Mouse (Mus musculus) erythroid progenitor cell, adult 5-6 weeks (primary cell): ENCODE results near the gene Anks1. TPM values are rescaled to one million over a fixed set of nuclear protein-coding genes. Genes with fewer than 3 reads are reported as not detected.

Experiments
- ATAC-seq: replicated peaks from 2 replicates; pipeline ENCODE4 v1.8.0; 2016; ENCODE audit warnings: moderate number of reproducible peaks, mild to moderate bottlenecking, moderate TSS enrichment, inconsistent platforms; ENCODE audit not compliant: poor library complexity, low FRiP score, severe bottlenecking
- total RNA-seq, 2 experiments: library from RNA; stranded (forward) in 1 of 2; stranded (reverse) in 1 of 2; fragments of 150-400 nt in 1 of 2; fragments of 186-747, 209-891 nt in 1 of 2; gene quantifications; 2 replicates each; pipeline versions ENCODE4 v1.2.3 to v1.2.4; 2015 to 2017; ENCODE audit warnings: low replicate concordance in 2 of 2

The Anks1 gene
- total RNA-seq, 2 experiments from 2014 or later: 3.8 to 6.7 TPM

GRCm38 (mm10) chr17:27925504-27925903, 16.4 kb downstream of the Anks1 start:
- ATAC-seq: no peak

GRCm38 (mm10) chr17:27930291-27930690, 21.2 kb downstream of the Anks1 start:
- ATAC-seq: no peak

GRCm38 (mm10) chr17:27931826-27932225, 22.7 kb downstream of the Anks1 start:
- no peak for ATAC-seq

- ATAC-seq: no peak
Observed at GRCm38 (mm10) chr17:27934136-27934910, 25.2 kb downstream of the Anks1 start.

GRCm38 (mm10) chr17:27935091-27935490, 26.0 kb downstream of the Anks1 start:
- ATAC-seq: no peak

- no peak for ATAC-seq
Observed at GRCm38 (mm10) chr17:27937054-27937615, 28.0 kb downstream of the Anks1 start.

GRCm38 (mm10) chr17:27938121-27938754, 29.1 kb downstream of the Anks1 start:
- no peak for ATAC-seq

- no peak for ATAC-seq
Observed at GRCm38 (mm10) chr17:27939028-27939427, 29.9 kb downstream of the Anks1 start.

GRCm38 (mm10) chr17:27940352-27940751, 31.2 kb downstream of the Anks1 start:
- no peak for ATAC-seq

GRCm38 (mm10) chr17:27941178-27941577, 32.1 kb downstream of the Anks1 start:
- ATAC-seq: no peak

GRCm38 (mm10) chr17:27941698-27942097, 32.6 kb downstream of the Anks1 start:
- ATAC-seq: no peak

- ATAC-seq: no peak
Observed at GRCm38 (mm10) chr17:27942131-27942530, 33.0 kb downstream of the Anks1 start.

GRCm38 (mm10) chr17:27945546-27946216, 36.6 kb downstream of the Anks1 start:
- no peak for ATAC-seq

- no peak for ATAC-seq
Observed at GRCm38 (mm10) chr17:27946371-27946770, 37.3 kb downstream of the Anks1 start.

GRCm38 (mm10) chr17:27947155-27947554, 38.0 kb downstream of the Anks1 start:
- no peak for ATAC-seq

- no peak for ATAC-seq
Observed at GRCm38 (mm10) chr17:27953136-27953535, 44.0 kb downstream of the Anks1 start.

GRCm38 (mm10) chr17:27954629-27955402, 45.7 kb downstream of the Anks1 start:
- ATAC-seq: no peak

GRCm38 (mm10) chr17:27957649-27958048, 48.5 kb downstream of the Anks1 start:
- ATAC-seq: no peak

GRCm38 (mm10) chr17:27960128-27961111, 51.3 kb downstream of the Anks1 start:
- ATAC-seq: no peak
